Mouse (Mus musculus): ENCODE measurements at regions not wholly inside any gene's neighbourhood (a gene's known extent, or its start where the extent isn't known, plus 50 kb on each side); places are given as distances from the start of the nearest gene placed in this dataset.

DNA sequence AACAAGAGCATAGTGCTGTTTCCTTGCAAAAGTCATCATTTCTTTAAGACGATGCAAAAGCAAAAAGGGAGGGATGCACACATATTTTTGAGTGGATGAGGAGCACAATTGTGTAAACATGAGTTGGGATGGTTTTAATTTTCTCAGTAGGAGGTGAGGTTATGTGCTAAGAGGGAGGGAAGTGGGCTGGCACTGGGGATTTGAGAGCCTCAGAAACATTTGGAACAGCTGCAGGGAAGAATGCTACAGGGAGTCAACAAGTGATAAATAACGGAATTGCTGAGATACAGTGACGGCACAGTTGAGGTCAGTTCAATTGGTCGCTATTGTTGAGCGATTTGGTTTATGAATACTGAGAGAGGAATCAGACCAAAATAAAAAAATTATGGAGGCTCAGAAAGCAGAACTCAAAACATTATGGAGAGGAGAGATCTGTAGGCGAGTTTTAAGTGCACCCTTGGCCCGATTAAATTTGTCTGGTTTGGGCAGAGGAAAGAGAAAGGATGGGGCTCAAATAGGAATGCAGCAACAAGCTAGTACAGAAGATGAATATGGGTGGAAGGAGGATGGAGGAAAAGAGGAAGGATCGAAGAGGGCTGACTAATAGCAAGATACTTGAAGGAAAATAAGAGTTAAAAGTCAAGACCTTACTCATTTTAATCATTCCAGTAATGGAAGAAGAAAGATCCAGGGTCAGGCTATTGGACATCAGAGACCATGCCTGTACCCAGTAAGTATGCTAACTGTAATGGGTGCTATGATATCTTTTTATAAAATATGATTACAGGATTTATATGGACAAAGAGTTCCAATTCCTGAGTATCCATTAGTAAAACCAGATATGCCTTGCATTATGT is 259.0 kb downstream of the Trim52 start:
- H3K9ac ChIP-seq = no peak overlapping the region
- H3K4me3 ChIP-seq (replicated peaks; ENCODE audit: low read length) = no peak overlapping the region
- H3K9me3 ChIP-seq (ENCODE audit: control insufficient read depth, low read length) = no peaks in the 10 kb centered on the region
- WGBS = 76% methylated on average over 8 of the region's 8 CpGs
- H3K27ac ChIP-seq = no peak overlapping the region
- no peak for DNase-seq (ENCODE audit: low spot score)
- ATAC-seq (ENCODE audit: low FRiP score) = no peak
- no peaks in the 10 kb centered on the region for H3K27me3 ChIP-seq (ENCODE audit: control insufficient read depth, insufficient read depth, low read length)
- no peaks in the 10 kb centered on the region for H3K4me1 ChIP-seq (replicated peaks; ENCODE audit: control insufficient read depth, insufficient read depth, low read length)
- H3K36me3 ChIP-seq (replicated peaks; ENCODE audit: control insufficient read depth, insufficient read depth) = no peaks in the 10 kb centered on the region
- no peak overlapping the region for H3K4me2 ChIP-seq (replicated peaks)

DNA sequence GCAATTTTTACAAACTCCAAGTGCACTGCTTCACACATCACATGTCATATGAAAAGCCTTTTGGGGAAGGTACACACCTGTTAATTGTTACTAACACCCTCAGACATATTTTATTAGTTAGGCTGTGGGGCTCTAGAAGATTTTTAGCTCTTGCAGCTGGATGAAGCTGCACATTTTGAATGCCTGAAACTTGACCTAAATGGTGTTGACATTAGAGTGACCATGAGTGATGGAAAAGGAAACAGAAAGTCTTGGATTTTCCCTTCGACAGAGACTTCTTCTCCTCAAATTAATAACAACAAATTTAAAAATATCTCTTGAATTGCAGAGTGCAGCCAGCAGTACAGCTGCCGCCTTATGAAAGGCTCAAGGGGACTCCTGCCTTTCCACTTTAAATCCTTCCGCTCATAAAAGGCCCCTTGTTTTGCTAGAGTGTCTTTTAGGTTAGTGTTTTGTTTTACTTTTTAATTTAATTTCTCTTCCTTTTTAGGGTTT is 259.7 kb downstream of the Trim52 start:
- WGBS = 86% methylated on average over 3 of the region's 3 CpGs

DNA sequence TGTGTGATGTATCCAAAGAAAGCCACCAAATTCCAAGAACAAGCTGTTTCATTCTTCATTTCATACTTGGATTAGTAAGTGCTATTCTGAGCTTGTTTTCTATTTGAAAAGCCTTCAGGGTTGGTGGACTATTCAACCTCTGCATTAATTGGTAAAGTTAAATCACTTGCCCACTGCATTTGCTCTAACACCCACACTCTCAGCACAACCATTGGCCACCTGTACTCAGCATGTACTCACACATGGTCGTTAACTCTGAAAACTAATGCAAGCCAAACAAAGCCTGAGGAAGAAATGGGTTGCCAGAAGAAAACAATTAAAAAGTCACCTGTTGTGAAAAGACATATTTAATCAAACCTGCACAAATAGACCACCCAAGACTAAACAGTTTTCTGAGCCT is 267.5 kb downstream of the Trim52 start:
- no peaks in the 10 kb centered on the region for H3K4me1 ChIP-seq (replicated peaks; ENCODE audit: control insufficient read depth, insufficient read depth, low read length)
- no peak for DNase-seq (ENCODE audit: low spot score)
- ATAC-seq (ENCODE audit: low FRiP score) = no peak
- no peak overlapping the region for H3K9ac ChIP-seq
- no peaks in the 10 kb centered on the region for H3K27me3 ChIP-seq (ENCODE audit: control insufficient read depth, insufficient read depth, low read length)
- no peaks in the 10 kb centered on the region for H3K9me3 ChIP-seq (ENCODE audit: control insufficient read depth, low read length)
- H3K27ac ChIP-seq = no peak overlapping the region
- WGBS = 55% methylated on average over 1 of the region's 1 CpGs
- H3K36me3 ChIP-seq (replicated peaks; ENCODE audit: control insufficient read depth, insufficient read depth) = no peaks in the 10 kb centered on the region
- H3K4me3 ChIP-seq (replicated peaks; ENCODE audit: low read length) = no peak overlapping the region
- H3K4me2 ChIP-seq (replicated peaks) = no peak overlapping the region

More for the DNA sequence above, 259.7 kb downstream of the Trim52 start:
- no peaks in the 10 kb centered on the region for H3K27me3 ChIP-seq (ENCODE audit: control insufficient read depth, insufficient read depth, low read length)
- H3K4me1 ChIP-seq (replicated peaks; ENCODE audit: control insufficient read depth, insufficient read depth, low read length) = no peaks in the 10 kb centered on the region
- no peaks in the 10 kb centered on the region for H3K36me3 ChIP-seq (replicated peaks; ENCODE audit: control insufficient read depth, insufficient read depth)
- DNase-seq (ENCODE audit: low spot score) (no peak), ATAC-seq (ENCODE audit: low FRiP score) (no peak)
- no peak overlapping the region for H3K4me3 ChIP-seq (replicated peaks; ENCODE audit: low read length)
- H3K9ac ChIP-seq = no peak overlapping the region
- H3K27ac ChIP-seq = no peak overlapping the region
- no peaks in the 10 kb centered on the region for H3K9me3 ChIP-seq (ENCODE audit: control insufficient read depth, low read length)
- H3K4me2 ChIP-seq (replicated peaks) = no peak overlapping the region

DNA sequence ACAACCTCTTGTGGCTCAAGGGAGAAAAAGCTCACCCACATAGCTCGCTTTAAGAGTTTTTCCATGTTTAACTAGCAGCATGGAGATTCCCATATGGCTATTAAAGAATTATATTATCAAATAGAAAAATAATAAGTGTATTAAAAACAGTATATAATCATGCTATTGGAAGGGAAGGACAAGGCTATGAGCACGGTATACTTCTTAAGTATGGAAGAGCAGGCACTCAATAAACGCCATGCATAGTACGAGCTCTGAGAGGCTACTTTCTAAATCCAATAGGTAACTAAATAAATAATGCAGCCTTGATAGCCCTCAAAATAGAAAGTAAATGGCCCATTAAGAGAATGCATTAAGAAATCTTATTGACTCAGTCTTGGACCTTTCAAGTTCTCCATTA is 273.6 kb downstream of the Trim52 start:
- H3K9me3 ChIP-seq (ENCODE audit: control insufficient read depth, low read length) = no peaks in the 10 kb centered on the region
- WGBS = 90% methylated on average over 4 of the region's 4 CpGs
- H3K27me3 ChIP-seq (ENCODE audit: control insufficient read depth, insufficient read depth, low read length) = no peaks in the 10 kb centered on the region
- no peaks in the 10 kb centered on the region for H3K36me3 ChIP-seq (replicated peaks; ENCODE audit: control insufficient read depth, insufficient read depth)
- no peaks in the 10 kb centered on the region for H3K4me1 ChIP-seq (replicated peaks; ENCODE audit: control insufficient read depth, insufficient read depth, low read length)
- no peak overlapping the region for H3K9ac ChIP-seq
- H3K27ac ChIP-seq = no peak overlapping the region
- no peak for ATAC-seq (ENCODE audit: low FRiP score)
- no peak overlapping the region for H3K4me2 ChIP-seq (replicated peaks)
- no peak overlapping the region for H3K4me3 ChIP-seq (replicated peaks; ENCODE audit: low read length)
- DNase-seq (ENCODE audit: low spot score) = no peak

DNA sequence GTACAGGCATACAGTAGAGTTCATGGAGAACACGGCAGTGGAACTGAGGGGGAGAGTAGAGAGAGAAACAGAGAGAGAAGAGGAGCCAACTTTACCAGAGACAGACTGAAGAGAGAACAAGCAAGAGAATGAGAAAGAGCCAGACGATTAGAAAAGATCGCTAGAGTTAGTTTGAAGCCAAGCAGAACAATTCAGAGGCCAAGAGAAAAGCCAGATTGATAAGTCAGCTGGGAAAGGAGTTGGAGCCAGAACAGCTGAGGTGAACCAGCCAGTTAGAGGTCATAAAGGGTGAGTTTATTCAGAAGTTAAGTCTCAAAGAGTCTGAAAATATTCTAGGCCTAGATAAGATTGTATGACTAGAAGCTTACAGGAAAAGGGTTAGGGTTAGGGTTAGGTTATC is 281.7 kb downstream of the Trim52 start:
- Histone ChIP-seq H3K4me1 (replicated peaks; ENCODE audit: control insufficient read depth, insufficient read depth, low read length) (no peaks in the 10 kb centered on the region), H3K4me2 (replicated peaks) (no peak overlapping the region), H3K36me3 (replicated peaks; ENCODE audit: control insufficient read depth, insufficient read depth) (no peaks in the 10 kb centered on the region), H3K27me3 (ENCODE audit: control insufficient read depth, insufficient read depth, low read length) (no peaks in the 10 kb centered on the region), H3K9me3 (ENCODE audit: control insufficient read depth, low read length) (no peaks in the 10 kb centered on the region), H3K9ac (no peak overlapping the region), H3K27ac (no peak overlapping the region), H3K4me3 (replicated peaks; ENCODE audit: low read length) (no peak overlapping the region)
- WGBS = 83% methylated on average over 3 of the region's 3 CpGs
- ATAC-seq (ENCODE audit: low FRiP score) (no peak), DNase-seq (ENCODE audit: low spot score) (no peak)

DNA sequence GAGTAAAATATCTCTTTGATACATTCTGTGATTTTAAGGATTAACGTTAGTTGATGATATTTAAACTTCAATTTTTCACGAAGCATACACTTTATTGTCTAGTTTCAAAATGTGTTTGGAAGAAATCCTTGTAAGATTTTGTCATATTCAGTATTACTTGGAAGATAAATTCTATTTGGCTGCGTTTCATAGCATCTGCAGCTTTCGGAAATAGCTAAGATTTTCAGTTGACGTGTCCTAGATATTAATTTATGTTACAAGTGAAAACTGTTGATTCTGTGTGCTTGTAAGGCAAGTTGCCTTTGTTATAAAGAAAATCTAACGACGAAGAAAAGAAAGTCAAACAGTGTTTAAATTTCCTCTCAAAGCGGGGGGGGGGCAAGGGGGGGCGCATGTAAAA is 284.5 kb downstream of the Trim52 start:
- no peak for ATAC-seq (ENCODE audit: low FRiP score)
- WGBS = 89% methylated on average over 9 of the region's 9 CpGs

DNA sequence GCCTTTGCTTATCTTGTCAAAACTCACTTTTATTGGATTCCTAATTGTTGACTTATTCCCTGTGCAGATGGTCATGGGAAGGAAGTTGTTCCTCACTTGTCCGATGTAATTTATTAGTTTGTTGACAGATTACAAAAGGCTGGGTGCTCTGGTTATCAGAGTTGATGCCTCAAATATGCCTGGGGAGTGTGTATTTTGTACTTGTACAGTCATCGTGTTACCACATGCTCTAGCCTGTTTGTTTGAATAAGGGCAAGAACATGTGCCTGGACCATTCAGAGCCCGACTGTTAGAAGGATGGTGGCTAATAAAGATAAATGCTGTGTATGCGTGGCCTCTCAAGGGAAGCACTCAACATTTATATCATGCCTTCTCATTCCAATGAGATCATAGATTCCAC is 288.0 kb downstream of the Trim52 start:
- Histone ChIP-seq H3K27ac (no peak overlapping the region), H3K9ac (no peak overlapping the region), H3K4me2 (replicated peaks) (no peak overlapping the region), H3K27me3 (ENCODE audit: control insufficient read depth, insufficient read depth, low read length) (no peaks in the 10 kb centered on the region), H3K4me1 (replicated peaks; ENCODE audit: control insufficient read depth, insufficient read depth, low read length) (no peaks in the 10 kb centered on the region), H3K9me3 (ENCODE audit: control insufficient read depth, low read length) (no peaks in the 10 kb centered on the region), H3K4me3 (replicated peaks; ENCODE audit: low read length) (no peak overlapping the region), H3K36me3 (replicated peaks; ENCODE audit: control insufficient read depth, insufficient read depth) (no peaks in the 10 kb centered on the region)
- 87% methylated on average over 4 of the region's 4 CpGs for WGBS
- DNase-seq (ENCODE audit: low spot score) (no peak), ATAC-seq (ENCODE audit: low FRiP score) (no peak)

More for the DNA sequence above, 284.5 kb downstream of the Trim52 start:
- H3K27ac ChIP-seq = no peak overlapping the region
- H3K36me3 ChIP-seq (replicated peaks; ENCODE audit: control insufficient read depth, insufficient read depth) = no peaks in the 10 kb centered on the region
- H3K4me1 ChIP-seq (replicated peaks; ENCODE audit: control insufficient read depth, insufficient read depth, low read length) = no peaks in the 10 kb centered on the region
- no peak overlapping the region for H3K9ac ChIP-seq
- no peak for DNase-seq (ENCODE audit: low spot score)
- no peak overlapping the region for H3K4me3 ChIP-seq (replicated peaks; ENCODE audit: low read length)
- no peak overlapping the region for H3K4me2 ChIP-seq (replicated peaks)
- no peaks in the 10 kb centered on the region for H3K9me3 ChIP-seq (ENCODE audit: control insufficient read depth, low read length)
- no peaks in the 10 kb centered on the region for H3K27me3 ChIP-seq (ENCODE audit: control insufficient read depth, insufficient read depth, low read length)

DNA sequence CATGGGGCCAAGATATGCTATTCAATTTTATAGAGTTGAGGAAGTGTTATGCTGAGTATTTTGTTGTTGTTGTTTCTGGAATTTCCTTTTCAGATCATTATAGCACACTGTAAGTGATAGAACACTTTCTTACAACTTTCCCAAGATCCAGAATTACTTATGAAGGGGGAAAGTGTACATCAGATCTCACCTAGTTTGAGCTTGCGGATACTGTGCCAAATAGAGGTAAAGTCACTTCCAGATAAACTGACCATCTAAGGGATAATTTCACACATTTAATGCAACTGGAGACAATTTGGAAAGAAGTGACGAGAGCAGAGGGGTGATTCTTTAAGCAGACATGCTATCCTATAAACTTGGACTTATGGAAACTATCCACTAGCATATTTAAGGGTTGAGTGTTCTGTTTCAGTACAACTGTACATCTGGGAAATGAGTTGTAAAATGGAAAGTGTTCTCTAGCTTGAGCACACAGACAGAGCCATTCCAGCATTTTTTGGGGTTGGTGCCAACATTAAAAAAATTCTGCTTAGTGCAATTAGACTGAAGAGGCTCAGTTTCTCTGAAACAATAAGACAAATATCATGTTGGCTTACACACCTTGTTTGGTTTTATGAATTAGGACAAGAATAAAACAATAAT is 307.0 kb downstream of the Trim52 start:
- H3K9ac ChIP-seq = no peak overlapping the region
- no peaks in the 10 kb centered on the region for H3K36me3 ChIP-seq (replicated peaks; ENCODE audit: control insufficient read depth, insufficient read depth)
- no peaks in the 10 kb centered on the region for H3K9me3 ChIP-seq (ENCODE audit: control insufficient read depth, low read length)
- no peak overlapping the region for H3K27ac ChIP-seq
- no peaks in the 10 kb centered on the region for H3K4me1 ChIP-seq (replicated peaks; ENCODE audit: control insufficient read depth, insufficient read depth, low read length)
- H3K27me3 ChIP-seq (ENCODE audit: control insufficient read depth, insufficient read depth, low read length) = no peaks in the 10 kb centered on the region
- H3K4me2 ChIP-seq (replicated peaks) = no peak overlapping the region
- DNase-seq (ENCODE audit: low spot score) = no peak
- 93% methylated on average over 2 of the region's 2 CpGs for WGBS
- no peak overlapping the region for H3K4me3 ChIP-seq (replicated peaks; ENCODE audit: low read length)
- no peak for ATAC-seq (ENCODE audit: low FRiP score)

DNA sequence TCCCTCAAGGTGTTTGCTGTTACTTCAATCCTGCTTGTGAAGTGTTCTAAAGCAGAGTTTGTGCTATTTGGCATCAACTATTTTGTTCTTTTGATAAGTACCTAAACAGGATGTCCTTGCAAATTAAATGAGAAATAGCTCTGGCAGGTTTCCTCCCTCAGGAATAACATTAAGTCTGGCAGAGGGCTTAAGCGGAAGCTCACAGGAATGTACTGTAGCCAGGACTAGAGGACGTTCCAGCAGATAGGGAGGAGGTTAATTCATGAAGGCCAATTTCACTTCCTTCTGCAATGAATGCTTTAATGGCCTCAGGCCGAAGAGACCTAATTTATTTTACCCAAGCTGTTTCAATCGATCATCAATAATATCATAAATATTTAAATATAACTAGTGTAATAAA is 318.7 kb downstream of the Trim52 start:
- H3K4me1 ChIP-seq (replicated peaks; ENCODE audit: control insufficient read depth, insufficient read depth, low read length) = no peaks in the 10 kb centered on the region
- no peak overlapping the region for H3K27ac ChIP-seq
- H3K27me3 ChIP-seq (ENCODE audit: control insufficient read depth, insufficient read depth, low read length) = no peaks in the 10 kb centered on the region
- H3K4me3 ChIP-seq (replicated peaks; ENCODE audit: low read length) = no peak overlapping the region
- no peaks in the 10 kb centered on the region for H3K36me3 ChIP-seq (replicated peaks; ENCODE audit: control insufficient read depth, insufficient read depth)
- H3K4me2 ChIP-seq (replicated peaks) = no peak overlapping the region
- no peak overlapping the region for H3K9ac ChIP-seq
- ATAC-seq (ENCODE audit: low FRiP score) (no peak), DNase-seq (ENCODE audit: low spot score) (no peak)
- 65% methylated on average over 4 of the region's 4 CpGs for WGBS
- H3K9me3 ChIP-seq (ENCODE audit: control insufficient read depth, low read length) = no peaks in the 10 kb centered on the region

Measured in hindbrain, embryonic 14.5 days (tissue).